Mouse (Mus musculus): Measurements from ENCODE around the gene Cyp1a2.

The Cyp1a2 gene

DNA sequence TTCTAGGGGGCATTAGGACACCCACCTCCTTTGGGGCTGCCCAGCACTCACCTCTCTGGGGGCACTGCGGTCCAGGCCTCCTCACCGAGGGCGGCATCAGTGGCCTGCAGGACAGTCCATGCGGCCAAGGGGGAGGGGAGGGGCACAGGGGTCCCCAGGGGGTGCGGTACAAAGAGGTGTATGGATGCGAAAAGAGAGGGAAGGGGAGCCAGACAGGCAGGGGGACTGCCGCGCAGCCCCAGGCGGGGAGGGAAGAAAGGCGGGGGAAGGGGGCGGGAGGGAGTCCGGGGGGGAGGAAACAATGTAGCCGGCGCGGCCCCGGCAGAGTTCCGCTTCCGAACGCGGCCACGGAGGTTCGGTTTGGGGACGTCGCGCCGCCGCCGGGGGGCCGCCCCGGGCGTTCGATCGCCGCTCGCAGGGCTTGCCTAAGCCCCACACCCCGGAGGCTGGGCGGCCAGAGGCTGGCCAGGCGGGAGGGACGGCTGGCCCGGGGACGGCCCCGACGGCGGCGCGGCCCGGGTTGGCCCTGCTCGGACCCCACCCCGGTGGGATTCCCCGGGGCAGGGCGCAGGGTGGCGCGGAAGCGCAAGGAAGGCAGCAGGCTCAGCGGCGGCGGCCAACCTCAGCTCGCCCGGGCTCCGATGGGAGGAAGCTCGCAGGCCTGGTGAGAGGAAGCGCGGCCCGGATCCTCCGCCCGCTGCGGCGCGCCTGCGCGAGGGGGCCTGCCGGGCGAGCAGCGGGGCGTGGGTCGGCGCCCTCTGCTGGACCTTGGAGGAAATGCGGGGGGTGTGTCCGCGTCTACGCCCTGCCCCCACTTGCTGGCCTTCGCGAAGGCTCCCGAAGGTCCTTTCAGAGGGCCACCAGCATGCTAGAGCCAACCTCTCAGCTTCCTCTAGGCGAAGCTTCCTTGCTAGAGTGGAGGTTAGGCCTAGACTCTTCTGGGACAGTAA is 38.3 kb downstream of the Cyp1a2 start:
- DNase-seq = peak; percentile 94

DNA sequence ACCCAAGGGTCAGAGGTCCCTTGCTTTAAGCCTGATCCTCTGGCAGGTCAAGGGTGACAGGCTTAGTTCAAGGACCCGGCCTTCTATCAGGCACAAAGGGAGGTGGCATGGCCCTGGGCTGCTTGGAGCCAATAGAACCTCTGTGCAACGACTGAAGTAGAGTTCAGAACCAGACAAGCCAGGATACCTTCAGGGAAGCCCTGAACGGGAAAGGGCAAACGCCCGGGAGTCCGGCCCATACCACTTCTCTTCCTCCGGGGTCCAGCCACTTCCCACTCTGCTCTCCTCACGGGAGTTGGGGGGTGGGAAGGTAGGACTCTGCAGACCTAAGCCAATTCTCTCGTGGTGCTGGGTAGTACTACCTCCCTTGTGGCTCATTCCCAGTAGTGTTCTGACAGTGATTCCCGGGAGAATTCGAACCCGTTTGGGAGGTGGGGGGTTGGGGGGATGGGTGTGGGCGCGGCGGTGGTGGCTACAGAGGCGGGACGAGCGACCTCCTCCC is 39.0 kb downstream of the Cyp1a2 start:
- DNase-seq = peak; percentile 41

DNA sequence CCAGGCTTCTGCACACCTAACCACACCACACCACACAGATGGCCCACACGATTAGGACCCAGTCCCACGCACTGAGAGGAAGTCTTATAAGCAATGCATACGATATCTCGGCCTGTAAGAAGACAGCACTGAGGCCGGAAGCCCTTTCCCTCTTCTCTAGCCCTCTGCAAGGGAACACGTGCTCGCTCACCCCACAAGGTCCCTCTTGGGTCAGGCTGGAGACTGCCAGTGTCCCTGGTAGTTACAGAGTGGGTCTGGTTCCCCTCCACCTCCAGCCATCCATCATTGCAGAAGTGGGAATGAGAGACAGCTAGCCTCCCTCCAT is 39.7 kb downstream of the Cyp1a2 start:
- peak; percentile 71 for DNase-seq

DNA sequence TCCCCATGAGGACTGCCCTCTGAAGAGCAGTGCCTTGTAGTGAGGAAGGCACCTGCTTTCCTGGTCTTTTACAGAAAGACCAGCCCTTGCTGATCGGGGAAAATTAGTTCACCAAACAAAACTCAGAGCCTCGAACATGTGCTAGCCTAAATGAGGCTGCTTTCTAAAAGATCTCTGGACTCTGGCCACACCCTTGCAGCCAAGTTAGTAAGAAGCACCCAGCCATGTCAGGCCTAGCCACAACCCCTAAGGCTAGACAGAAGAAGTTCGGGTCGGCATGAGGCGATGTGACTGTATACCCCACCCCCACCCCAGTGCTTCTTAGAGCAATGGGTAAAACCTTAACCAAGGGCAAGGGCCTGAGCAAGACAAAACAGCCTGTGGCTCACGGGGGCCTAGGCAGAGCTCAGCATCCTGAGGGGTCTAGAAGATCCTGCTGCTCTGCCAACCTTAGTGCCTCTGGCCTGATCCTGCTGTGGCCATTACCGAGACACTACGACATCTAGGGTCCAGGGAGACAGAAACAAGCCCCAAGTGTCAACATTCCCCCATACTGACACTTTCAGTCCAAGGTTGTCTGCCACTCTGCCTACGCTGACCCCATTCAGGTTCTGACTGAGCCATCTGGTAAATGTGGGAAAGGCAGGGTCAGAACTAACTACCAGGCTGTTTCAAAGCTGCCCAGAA is 40.2 kb downstream of the Cyp1a2 start:
- no peak for DNase-seq

DNA sequence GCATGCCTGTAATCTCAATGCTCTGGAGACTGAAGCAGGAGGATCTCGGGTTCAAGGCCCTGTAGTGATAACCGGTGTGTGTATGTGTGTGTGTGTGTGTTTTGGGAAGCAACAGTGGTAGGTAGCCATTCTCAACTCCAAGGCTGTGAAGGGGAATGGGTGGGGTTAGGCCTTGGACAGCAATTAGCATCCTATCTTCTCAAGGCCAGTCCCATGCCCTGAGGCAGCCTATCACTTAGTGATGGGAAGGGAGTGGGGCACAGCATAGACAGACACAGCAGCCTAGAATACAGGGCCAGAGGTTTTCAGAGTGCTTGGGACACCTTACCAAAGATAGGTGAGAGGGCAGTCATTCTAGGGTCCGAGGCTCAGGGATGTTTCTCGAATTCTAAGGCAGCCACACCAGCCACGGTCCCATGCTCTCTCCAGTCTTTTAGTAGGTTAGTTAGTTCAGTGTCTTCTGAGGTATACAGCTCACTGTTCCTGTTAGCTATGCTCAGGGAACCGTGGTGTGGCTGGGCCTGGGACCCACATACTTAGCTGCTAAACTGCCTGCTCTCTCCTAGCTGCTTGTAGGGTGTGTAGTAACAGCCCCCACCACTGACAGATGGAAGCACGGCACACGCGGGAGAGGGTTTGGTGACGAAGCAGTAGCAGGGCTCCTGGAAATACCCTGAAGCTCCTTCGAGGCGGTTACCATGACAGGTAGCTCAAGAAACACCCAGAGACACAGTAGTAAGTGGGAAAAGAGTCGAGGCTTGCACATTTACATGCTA is 41.5 kb downstream of the Cyp1a2 start:
- peak; percentile 26 for DNase-seq

DNA sequence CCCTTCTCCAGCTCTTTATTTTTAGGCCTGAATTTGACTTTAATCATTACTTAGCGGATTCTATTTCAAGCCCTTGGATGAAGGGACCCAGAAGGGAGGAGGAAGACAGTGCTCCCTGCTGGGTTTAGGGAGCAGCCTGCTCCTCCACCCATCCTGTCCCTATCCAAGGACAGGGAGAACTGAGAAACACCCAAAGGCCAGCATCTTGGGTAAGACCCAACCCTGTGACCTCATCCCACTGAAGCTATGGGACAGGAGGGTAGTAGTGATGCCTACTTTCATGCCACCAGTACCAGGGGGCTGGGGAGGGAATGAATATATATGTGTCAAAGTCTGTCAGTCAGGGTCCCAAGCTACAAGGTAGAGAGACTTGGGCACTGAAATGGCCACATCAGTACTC is 42.5 kb downstream of the Cyp1a2 start:
- no peak for DNase-seq

DNA sequence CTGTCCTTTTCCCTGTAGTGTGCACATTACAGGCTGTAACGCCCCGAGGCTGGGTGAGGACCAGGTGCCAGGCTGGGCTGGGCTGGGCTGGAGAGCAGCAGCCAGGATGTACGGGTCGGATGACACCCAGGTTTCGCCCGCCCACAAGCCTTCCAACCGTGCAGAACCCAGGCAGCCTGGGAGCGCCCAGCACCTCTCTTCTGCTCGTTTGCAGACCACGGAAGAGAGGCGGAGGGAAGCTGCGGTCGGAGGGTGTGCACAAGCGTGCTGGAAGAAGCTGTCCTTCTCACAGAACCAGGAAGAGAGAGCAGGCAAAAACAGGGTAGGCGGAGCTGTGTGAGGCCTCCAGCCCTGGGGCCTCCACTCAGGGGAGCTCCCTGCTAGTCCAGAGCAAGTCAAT is 43.1 kb downstream of the Cyp1a2 start:
- peak; percentile 91 for DNase-seq

DNA sequence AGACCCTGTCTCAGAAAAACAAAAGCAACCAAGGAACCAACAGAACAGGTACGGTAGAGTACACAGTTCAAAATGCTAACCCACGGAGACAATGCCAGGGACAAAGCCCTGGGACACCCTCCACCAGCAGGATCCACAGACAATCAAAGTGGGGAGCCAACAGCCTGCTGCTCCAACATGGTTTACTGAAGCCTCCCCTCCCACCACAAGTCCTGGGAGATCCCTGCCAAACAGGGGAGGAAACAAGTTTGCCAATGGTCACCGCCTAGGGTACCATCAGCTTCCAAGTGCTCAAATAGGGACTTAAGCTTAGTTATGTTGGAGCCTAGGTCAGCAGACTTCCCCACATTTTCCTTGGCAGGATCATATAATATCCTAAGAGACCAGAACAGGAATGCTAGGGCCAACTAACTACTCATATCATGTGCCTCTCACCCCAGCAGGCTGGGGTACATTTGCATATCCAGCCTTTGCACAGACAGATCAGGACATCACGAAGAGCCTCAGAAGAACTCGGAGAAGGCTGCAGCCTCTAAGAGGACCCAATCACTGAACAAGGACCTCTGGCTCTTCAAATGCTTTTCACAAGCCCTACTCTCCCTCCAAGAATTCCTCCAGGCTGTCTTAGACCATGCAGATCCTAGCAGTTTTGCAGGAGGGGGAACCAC is 43.7 kb downstream of the Cyp1a2 start:
- no peak for DNase-seq

DNA sequence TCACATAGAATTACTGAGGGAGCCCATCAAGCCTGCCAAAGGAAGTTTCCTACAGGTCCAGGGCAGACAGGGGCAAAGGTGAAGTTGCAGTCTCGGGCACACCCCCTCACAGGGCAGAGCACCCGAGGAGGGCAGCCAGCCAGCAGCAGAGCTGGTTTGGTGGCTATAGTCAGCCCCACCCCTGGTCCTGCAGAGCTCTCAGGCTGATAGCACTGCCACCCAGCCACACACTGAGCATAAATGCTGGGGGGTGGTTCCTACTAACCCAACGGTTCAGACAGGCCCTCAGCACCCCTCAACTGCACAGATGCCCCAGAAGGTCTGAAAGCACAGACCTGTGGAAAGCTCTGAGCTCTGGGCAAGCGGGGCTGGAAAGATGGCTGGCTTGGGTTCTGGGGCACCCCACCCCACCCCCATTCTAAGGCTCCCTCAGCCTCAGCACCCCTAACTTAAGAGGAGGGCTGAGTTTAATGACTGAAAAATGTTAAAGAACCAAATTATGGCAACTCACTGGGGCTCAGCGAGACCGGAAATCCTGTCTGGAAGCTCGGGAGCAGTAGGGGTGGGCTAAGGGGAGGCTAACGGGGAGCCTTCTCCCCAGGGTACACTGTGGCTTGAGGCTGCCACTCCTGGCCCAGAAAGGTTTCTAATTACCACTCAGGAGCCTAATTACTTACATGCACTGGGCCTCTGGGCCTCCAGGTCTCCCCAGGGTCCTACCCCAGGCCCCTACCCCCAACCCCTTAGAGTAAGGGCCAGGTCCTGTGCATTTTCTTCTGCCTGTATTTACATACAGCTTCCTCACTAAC is 44.6 kb downstream of the Cyp1a2 start:
- peak; percentile 50 for DNase-seq

DNA sequence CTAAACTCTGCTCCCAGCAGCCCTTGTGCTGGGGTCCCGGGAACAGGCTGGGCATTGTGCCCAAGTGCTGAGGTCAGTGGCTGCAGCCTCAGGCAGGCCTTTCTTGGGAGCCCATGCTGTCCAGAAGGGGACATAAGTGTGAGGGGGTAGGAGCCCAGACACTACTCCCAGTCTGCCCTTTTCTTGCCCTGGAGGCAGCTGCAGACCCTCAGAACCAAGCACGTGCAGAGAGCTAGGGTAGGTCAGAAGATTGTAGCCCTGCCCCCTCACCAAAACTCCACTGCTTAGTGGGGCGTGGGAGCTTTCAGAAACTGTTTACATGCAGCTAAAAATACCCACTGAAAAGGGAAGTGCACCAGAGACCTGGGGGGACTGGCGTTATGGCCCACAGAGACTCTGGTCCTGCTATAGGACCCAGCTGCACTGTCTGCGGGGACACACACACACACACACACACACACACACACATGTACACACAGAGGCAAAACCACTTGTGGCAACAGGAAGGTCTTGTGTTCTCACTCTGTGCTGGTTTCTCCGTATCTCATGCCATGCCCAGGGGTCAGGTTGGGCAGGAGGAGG is 45.7 kb downstream of the Cyp1a2 start:
- DNase-seq = peak; percentile 59

DNA sequence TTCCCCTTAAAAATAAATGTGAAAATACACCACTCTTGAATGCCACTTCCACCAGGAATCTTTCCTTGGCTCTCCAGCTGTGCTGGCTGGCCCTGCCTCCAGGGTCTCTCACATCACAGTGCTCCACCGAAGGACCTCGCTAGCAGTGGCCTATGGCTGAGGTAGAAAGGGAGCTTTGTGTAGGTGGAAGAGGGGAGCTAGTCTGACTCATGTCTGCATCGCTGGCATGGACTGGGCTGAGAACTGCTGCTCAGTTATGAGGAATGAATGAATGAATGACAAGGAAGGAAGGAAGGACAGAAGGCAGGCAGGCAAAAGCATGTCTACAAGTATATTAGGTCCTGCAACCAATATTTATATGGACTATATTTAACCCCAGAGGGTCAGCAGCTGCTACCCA is 46.2 kb downstream of the Cyp1a2 start:
- DNase-seq = peak; percentile 7

DNA sequence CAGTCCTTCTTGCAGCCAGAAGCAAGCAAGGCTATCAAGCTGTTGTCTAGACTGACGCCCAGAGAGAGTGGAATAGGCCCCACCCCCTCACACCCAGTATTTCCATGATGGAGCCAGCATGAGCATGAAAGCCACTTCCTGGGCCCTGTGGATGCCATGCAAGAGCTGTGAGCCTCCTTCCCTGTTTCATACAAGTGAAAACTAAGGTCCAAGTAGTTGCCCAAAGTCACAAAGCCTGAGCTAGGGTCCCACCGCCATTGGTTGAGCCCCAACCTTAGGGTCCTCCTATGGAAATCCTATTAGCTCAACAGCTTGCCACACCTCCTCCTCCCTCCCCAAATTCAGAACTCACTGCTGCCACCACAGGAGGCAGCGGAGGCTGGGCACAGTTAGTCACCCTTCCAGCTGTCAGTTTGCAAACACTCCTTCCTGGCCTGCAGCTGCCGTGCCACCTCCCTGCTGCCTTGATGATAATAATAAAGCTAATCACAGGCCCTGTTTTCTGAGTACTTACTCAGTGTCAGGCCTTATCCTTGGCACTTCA is 50.0 kb downstream of the Cyp1a2 start:
- peak; percentile 57 for DNase-seq

DNA sequence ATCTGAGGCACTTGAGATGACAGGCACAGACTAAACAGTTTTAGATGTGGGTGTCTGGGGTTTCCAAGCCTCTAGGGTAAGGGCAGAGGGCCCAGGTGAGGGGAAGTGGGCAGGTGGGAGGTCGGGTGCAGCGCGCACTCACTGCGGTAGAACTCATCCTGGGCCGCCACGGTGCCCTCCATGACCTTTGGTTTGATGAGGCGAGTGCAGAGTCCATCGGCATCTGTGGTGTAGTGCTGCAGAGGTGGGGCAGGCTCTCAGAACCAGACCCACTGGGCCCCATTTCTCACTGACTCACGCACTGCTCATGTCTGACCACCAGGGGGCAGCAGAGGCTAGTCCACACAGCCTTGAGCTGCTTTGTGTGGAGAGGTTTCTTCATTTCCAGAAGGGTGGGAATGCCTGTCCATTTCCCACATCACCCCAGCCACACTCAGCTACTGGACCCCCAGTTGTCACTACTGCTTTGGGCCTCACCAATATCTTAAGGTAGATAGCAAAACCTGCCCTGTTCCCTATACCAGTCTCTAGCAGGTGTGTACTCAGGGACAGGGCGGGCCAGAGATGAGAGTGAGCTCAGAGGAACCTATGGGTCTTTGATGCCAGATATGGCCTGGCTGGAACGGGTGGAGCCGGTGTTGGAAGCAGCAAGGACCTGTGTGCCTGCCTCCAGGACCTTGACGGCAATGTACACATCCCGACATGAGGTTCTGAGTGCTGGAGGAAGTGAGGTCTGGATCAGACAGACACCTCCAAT is 54.2 kb downstream of the Cyp1a2 start:
- DNase-seq = peak; percentile 81

DNA sequence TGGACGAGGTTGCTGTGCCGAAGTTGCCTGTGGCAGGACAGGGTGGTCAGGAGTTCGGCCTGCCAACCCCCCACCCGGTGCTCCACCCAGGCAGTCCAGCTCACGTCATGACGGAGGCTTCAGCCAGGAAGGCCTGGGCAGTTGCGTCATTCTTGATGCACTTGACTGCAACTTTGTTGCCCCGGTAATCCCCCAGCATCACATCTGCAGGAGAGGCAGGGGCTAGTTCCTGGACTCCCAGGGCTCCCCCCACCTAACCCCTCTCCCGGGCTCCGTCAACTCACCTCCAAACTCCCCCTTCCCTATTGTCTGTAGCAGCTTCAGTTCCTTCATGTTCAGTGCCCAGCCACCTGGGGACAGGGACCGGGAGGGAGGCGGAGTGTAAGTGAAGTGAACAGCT is 54.8 kb downstream of the Cyp1a2 start:
- no peak for DNase-seq

DNA sequence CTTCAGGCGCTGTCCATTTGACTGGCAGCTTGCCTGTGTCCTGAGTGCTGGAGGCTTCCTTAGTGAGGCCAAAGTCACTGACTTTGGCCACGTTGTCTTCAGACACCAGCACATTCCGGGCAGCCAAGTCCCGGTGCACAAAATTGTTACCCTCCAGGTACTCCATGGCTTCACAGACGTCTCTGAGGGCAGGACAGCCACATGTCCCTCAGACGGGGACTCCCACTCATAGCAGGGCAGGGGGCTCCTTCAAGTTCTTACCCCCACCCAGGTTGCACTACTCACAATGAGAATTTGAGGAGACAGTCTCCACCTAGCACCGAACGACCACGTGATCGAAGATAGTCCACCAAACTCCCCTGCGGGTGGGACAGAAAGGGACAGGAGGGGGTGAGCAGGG is 55.6 kb downstream of the Cyp1a2 start:
- DNase-seq = no peak

DNA sequence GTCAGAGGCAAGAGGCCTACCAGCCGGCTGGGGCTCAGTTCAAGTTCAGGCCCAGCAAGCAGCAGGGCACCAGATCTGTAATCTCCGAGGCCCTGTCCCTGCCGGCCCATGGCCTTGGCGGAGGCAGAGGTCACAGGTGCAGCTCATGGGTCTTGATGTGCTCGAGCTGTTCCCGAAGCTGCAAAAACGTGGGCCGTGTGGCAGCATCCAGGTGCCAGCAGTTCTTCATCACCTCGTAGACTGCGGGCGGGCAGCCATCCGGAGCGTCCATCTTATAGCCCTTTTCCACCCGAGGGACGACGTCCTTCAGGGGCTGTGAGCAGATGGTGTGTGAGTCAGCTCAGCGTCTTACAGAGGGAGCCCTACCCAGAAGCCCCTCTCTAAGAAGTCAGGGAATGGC is 56.3 kb downstream of the Cyp1a2 start:
- DNase-seq = no peak

Measured in thymus, postnatal 25 days (tissue).